Mouse (Mus musculus) lung, postnatal 0 days (tissue): ENCODE data around the gene Abca9.

Experiments used
- CTCF ChIP-seq: IDR thresholded peaks from 2 replicates; pipeline ENCODE4 v1.5.1; 2016; ENCODE audit warnings: antibody characterized with exemption, mild to moderate bottlenecking
- EP300 ChIP-seq: IDR thresholded peaks from 2 replicates; pipeline ENCODE4 v1.6.1; 2016; ENCODE audit warnings: antibody characterized with exemption, mild to moderate bottlenecking, control low read depth

- TF ChIP-seq CTCF (no peak), EP300 (no peak)
Observed at GRCm38 (mm10) chr11:110165409-110165808, 2.6 kb downstream of the Abca9 start.
